Mouse (Mus musculus) CH12.LX (cell line): ENCODE results near the gene Gm49416.

Source experiments
- CTCF ChIP-seq, 2 experiments: IDR thresholded peaks in 1 of 2; conservative IDR thresholded peaks in 1 of 2; 2 replicates each; pipeline ENCODE4 v1.5.1; 2011 to 2012; ENCODE audit warnings: low read depth in 2 of 2, low read length in 2 of 2, improper control_type of control experiment in 1 of 2, inconsistent platforms in 1 of 2, mild to moderate bottlenecking in 1 of 2, moderate library complexity in 1 of 2
- ELF1 ChIP-seq: IDR thresholded peaks from 2 replicates; pipeline ENCODE4 v1.6.1; 2014; ENCODE audit warnings: low read depth, mild to moderate bottlenecking, inconsistent platforms, low read length, improper control_type of control experiment
- EP300 ChIP-seq: IDR thresholded peaks from 2 replicates; pipeline ENCODE4 v1.6.1; 2011; ENCODE audit warnings: low read length, improper control_type of control experiment
- ETS1 ChIP-seq: conservative IDR thresholded peaks from 2 replicates; pipeline ENCODE4 v1.6.1; 2012; ENCODE audit warnings: low read depth, mild to moderate bottlenecking, inconsistent platforms, low read length, improper control_type of control experiment, moderate library complexity
- KAT2A ChIP-seq: IDR thresholded peaks from 2 replicates; pipeline ENCODE4 v1.6.1; 2012; ENCODE audit warnings: low read length, improper control_type of control experiment, inconsistent platforms; ENCODE audit not compliant: insufficient replicate concordance
- MAFK ChIP-seq: IDR thresholded peaks from 2 replicates; pipeline ENCODE4 v1.6.1; 2011; ENCODE audit warnings: low read length, improper control_type of control experiment; ENCODE audit not compliant: insufficient replicate concordance
- PAX5 ChIP-seq: IDR thresholded peaks from 2 replicates; pipeline ENCODE4 v1.6.1; 2012; ENCODE audit warnings: low read length, inconsistent platforms, mixed read lengths
- POLR2A ChIP-seq: IDR thresholded peaks from 2 replicates; pipeline ENCODE4 v1.6.1; 2011; ENCODE audit warnings: low read depth, mild to moderate bottlenecking, improper control_type of control experiment, low read length
- RAD21 ChIP-seq: IDR thresholded peaks from 2 replicates; pipeline ENCODE4 v1.6.1; 2011; ENCODE audit warnings: low read depth, mild to moderate bottlenecking, low read length, improper control_type of control experiment, moderate library complexity
- TBP ChIP-seq: conservative IDR thresholded peaks from 2 replicates; pipeline ENCODE4 v1.6.1; 2011; ENCODE audit warnings: low read depth, low read length, improper control_type of control experiment
- TCF12 ChIP-seq: IDR thresholded peaks from 2 replicates; pipeline ENCODE4 v1.6.1; 2014; ENCODE audit warnings: low read depth, mild to moderate bottlenecking, inconsistent platforms, low read length, improper control_type of control experiment
- UBTF ChIP-seq: IDR thresholded peaks from 2 replicates; pipeline ENCODE4 v1.6.1; 2012; ENCODE audit warnings: low read depth, mild to moderate bottlenecking, inconsistent platforms, low read length, improper control_type of control experiment, moderate library complexity

DNA sequence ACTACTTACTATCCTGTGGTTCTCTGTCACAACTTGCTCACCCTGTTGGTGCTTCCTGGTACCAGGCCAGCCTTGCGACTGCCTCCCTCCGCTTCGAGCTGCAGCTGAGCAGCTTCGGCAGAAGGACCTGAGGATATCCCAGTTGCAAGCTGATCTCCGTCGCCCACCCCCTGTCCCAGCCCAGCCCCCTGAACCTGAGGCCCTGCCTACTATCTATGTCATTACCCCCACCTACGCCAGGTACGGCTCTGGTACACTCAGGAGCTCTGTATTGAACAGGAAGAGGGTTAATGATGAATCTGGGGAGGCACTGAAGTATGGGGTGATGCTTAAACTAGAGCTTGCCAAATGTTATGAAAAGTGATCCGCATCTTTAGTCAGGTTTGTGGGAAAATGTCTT is 33.0 kb downstream of the Gm49416 start:
- no peak for TF ChIP-seq ETS1
- TF ChIP-seq ELF1 = no peak
- no peak for TF ChIP-seq UBTF
- TF ChIP-seq POLR2A = no peak
- TF ChIP-seq PAX5 = no peak
- no peak for TF ChIP-seq TCF12
- no peak for TF ChIP-seq CTCF (conservative IDR thresholded peaks at IDR 0.05 in 1 of 2, IDR thresholded peaks at IDR 0.05 in 1 of 2; ENCODE audit: low read depth in 2 of 2, low read length in 2 of 2)
- TF ChIP-seq TBP = no peak
- TF ChIP-seq EP300 = no peak
- no peak for TF ChIP-seq RAD21
- TF ChIP-seq KAT2A = no peak
- TF ChIP-seq MAFK = no peak
